Mouse (Mus musculus): Measurements from ENCODE around the gene Olfr259.

DNA sequence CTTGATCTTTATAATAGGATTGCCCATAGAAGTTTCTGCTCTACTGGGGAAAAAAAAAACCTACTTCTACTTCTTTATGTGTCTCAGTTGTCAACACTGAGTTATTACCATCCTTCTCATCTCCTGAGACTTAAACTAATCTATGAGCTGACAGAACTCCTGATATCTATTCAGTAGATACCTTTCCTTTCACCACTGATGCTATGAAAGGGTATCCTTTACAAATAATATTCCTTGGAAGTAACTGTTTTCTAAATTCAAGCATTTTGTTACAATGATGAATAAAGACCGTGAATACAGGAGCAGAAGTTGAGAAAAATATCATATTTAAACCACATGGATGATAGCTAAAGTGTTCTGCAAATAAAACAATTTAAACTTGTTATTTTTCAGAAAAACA lies 25.8 kb upstream of the Olfr259 start, which contains the start of gene Olfr1110:
- TF ChIP-seq CTCF (IDR thresholded peaks at IDR 0.05; ENCODE audit: low read depth) (no peak), EP300 (IDR thresholded peaks at IDR 0.05; ENCODE audit: low read depth) (no peak)

Data from liver, embryonic 14.5 days (tissue).